19 mouse cellular contexts compared by ENCODE assay signal in the genomic region with DNA sequence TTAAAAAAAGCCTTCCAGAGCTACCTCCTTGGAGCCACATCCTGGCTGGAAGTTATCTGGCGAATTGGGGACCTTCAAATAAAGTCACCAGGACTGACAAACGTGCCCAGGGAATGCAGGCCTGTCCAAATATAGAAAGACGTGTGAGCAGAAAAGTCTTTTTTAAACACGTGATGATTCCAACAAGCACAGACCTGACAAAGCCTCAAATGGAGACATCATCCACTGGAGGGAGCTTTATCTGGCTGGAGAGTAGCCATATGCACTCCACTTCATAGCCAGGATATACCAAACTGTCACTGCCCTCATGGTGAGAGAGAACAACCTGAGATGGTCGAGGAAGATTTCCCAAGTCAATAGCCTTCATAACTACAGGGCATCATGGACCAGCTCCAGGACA. TPM values are rescaled to one million over a fixed set of nuclear protein-coding genes. Genes with fewer than 3 reads are reported as not detected.
DNase-seq lines count a peak whose midpoint lies in the region; ATAC-seq and TF ChIP-seq lines count a peak whose summit lies in the region.
"Had no signal": no experiment of that assay in that cellular context is flagged by ENCODE, and none has a peak within 500 bp of the region (broad histone marks: within the 10 kb centered on the region; RNA-seq: fewer than 3 reads in every experiment).

No protein-coding gene starts in this region.

- 60% methylated on average over 5 of the region's 5 CpGs for WGBS in liver, postnatal 0 days (ENCODE audit: insufficient replicate concordance)
- 30% methylated on average over 5 of the region's 5 CpGs for WGBS in heart, embryonic 13.5 days
- 53% methylated on average over 5 of the region's 5 CpGs for WGBS in stomach, embryonic 14.5 days

- no peak for ATAC-seq in liver, postnatal 0 days
- no peak for ATAC-seq in heart, embryonic 13.5 days (ENCODE audit: extremely low read depth, insufficient number of reproducible peaks, low FRiP score, low TSS enrichment)
- ATAC-seq in stomach, embryonic 14.5 days (ENCODE audit: insufficient number of reproducible peaks, insufficient read depth, low FRiP score, low read depth): no peak
- ATAC-seq in granulocyte monocyte progenitor cell, adult 5-6 weeks (replicated peaks; ENCODE audit: poor library complexity, severe bottlenecking): no peak
- ATAC-seq: Patski had no signal

- no peak overlapping the region for H3K9ac ChIP-seq in liver, postnatal 0 days (replicated peaks)
- no peak overlapping the region for H3K9ac ChIP-seq in heart, embryonic 13.5 days
- H3K9ac ChIP-seq in stomach, embryonic 14.5 days (replicated peaks; ENCODE audit: low read depth, low read length): no peak overlapping the region
- H3K9ac ChIP-seq: embryonic facial prominence, embryonic 15.5 days; hindbrain, embryonic 12.5 days; liver, embryonic 13.5 days had no signal

- peak overlapping the region; percentile 99 for H3K27ac ChIP-seq in gastrocnemius, adult 2 months
- H3K27ac ChIP-seq in liver, postnatal 0 days (ENCODE audit: low read depth): no peak overlapping the region
- H3K27ac ChIP-seq in heart, embryonic 13.5 days (replicated peaks): peak overlapping the region; percentile 77
- peak overlapping the region; percentile 36; the same call in 1 of the 2 replicates for H3K27ac ChIP-seq in stomach, embryonic 14.5 days (ENCODE audit: low read length)
- H3K27ac ChIP-seq: embryonic facial prominence, embryonic 15.5 days; hindbrain, embryonic 12.5 days; liver, embryonic 13.5 days; midbrain, embryonic 10.5 days had no signal

- peaks cover 19% of the 10 kb centered on the region for H3K4me1 ChIP-seq in liver, postnatal 0 days (ENCODE audit: insufficient read depth)
- H3K4me1 ChIP-seq in heart, embryonic 13.5 days: peaks cover 52% of the 10 kb centered on the region
- no peaks in the 10 kb centered on the region for H3K4me1 ChIP-seq in stomach, embryonic 14.5 days (ENCODE audit: control insufficient read depth, insufficient read depth, low read length)
- H3K4me1 ChIP-seq: embryonic facial prominence, embryonic 15.5 days; hindbrain, embryonic 12.5 days; midbrain, embryonic 10.5 days had no signal

- H3K4me2 ChIP-seq in liver, postnatal 0 days (ENCODE audit: low read depth, low read length): no peak overlapping the region
- H3K4me2 ChIP-seq in heart, embryonic 13.5 days: no peak overlapping the region
- no peak overlapping the region for H3K4me2 ChIP-seq in stomach, embryonic 14.5 days (replicated peaks; ENCODE audit: low read depth, low read length)
- H3K4me2 ChIP-seq: embryonic facial prominence, embryonic 15.5 days; hindbrain, embryonic 12.5 days; liver, embryonic 13.5 days had no signal

- no peaks in the 10 kb centered on the region for H3K9me3 ChIP-seq in liver, postnatal 0 days (ENCODE audit: low read length)
- H3K9me3 ChIP-seq in heart, embryonic 13.5 days: no peaks in the 10 kb centered on the region
- no peaks in the 10 kb centered on the region for H3K9me3 ChIP-seq in stomach, embryonic 14.5 days (ENCODE audit: control insufficient read depth, low read depth, low read length)
- H3K9me3 ChIP-seq: embryonic facial prominence, embryonic 15.5 days; hindbrain, embryonic 12.5 days; liver, embryonic 13.5 days; midbrain, embryonic 10.5 days had no signal

- no peak for DNase-seq in gastrocnemius, adult 2 months
- no peak for DNase-seq in gastrocnemius, postnatal 4 days (ENCODE audit: low spot score in 2 of 2)
- no peak for DNase-seq in liver, postnatal 0 days
- DNase-seq in liver: no peak
- DNase-seq in urinary bladder, adult 2 months (ENCODE audit: low spot score): no peak
- DNase-seq: cerebellum, adult 9-10 months; kidney, adult 11 months; kidney, postnatal 14 days; left cerebral cortex, postnatal 4 days; liver, embryonic 13.5 days; right cerebral cortex, adult 18-20 months; thymus, postnatal 36 days had no signal

- peak overlapping the region; percentile 38 for H3K4me3 ChIP-seq in gastrocnemius, adult 2 months
- no peak overlapping the region for H3K4me3 ChIP-seq in liver, postnatal 0 days (ENCODE audit: low read depth, low read length)
- no peak overlapping the region for H3K4me3 ChIP-seq in heart, embryonic 13.5 days
- H3K4me3 ChIP-seq in stomach, embryonic 14.5 days (ENCODE audit: low read depth, low read length): no peak overlapping the region
- H3K4me3 ChIP-seq: embryonic facial prominence, embryonic 15.5 days; hindbrain, embryonic 12.5 days; liver, embryonic 13.5 days; midbrain, embryonic 10.5 days had no signal

- no peak for TF ChIP-seq EP300 in liver, postnatal 0 days (IDR thresholded peaks at IDR 0.05; ENCODE audit: low read depth)

- TF ChIP-seq CTCF in gastrocnemius, adult 2 months (IDR thresholded peaks at IDR 0.05): peak; percentile 35; the same call in 1 of the 2 replicates
- TF ChIP-seq CTCF in liver, postnatal 0 days (IDR thresholded peaks at IDR 0.05; ENCODE audit: low read depth): peak; percentile 34; the same call in 1 of the 2 replicates

- intact Hi-C loops in gastrocnemius, adult 2 months (cut with DNase I): no loop called here

- H3K36me3 ChIP-seq in liver, postnatal 0 days (replicated peaks; ENCODE audit: insufficient read depth, low read length): no peaks in the 10 kb centered on the region
- H3K36me3 ChIP-seq in heart, embryonic 13.5 days: no peaks in the 10 kb centered on the region
- no peaks in the 10 kb centered on the region for H3K36me3 ChIP-seq in stomach, embryonic 14.5 days (ENCODE audit: control insufficient read depth, insufficient read depth, low read length)
- H3K36me3 ChIP-seq: embryonic facial prominence, embryonic 15.5 days; hindbrain, embryonic 12.5 days; liver, embryonic 13.5 days; midbrain, embryonic 10.5 days had no signal

- H3K27me3 ChIP-seq in liver, postnatal 0 days (ENCODE audit: insufficient read depth, low read length): no peaks in the 10 kb centered on the region
- H3K27me3 ChIP-seq in heart, embryonic 13.5 days (replicated peaks): no peaks in the 10 kb centered on the region
- H3K27me3 ChIP-seq in stomach, embryonic 14.5 days (ENCODE audit: control insufficient read depth, insufficient read depth, low read length): no peaks in the 10 kb centered on the region
- H3K27me3 ChIP-seq: embryonic facial prominence, embryonic 15.5 days; hindbrain, embryonic 12.5 days; liver, embryonic 13.5 days had no signal

RNA-seq across cellular contexts. Expression of a gene that starts 13.5 kb away (rescaled TPM):
- total RNA-seq in gastrocnemius, adult 2 months (2021): 1,000 to 10,000 TPM in 1 of 2 experiments, 100 to 1,000 TPM in 1; 633 to 1,638 TPM
- total RNA-seq in gastrocnemius, postnatal 4 days (2021): 100 to 1,000 TPM; 294 to 313 TPM
- 36.6 and 49.7 TPM in 2 replicates for polyA plus RNA-seq in liver, postnatal 0 days (2015; fragmentation: Nextera tagmentation; extraction: Ambion mirVana)
- polyA plus RNA-seq in heart, embryonic 13.5 days (2015; fragmentation: Nextera tagmentation; extraction: Ambion mirVana): 26.3 and 28.3 TPM in 2 replicates
- 13.3 and 17.1 TPM in 2 replicates for polyA plus RNA-seq in stomach, embryonic 14.5 days (2014; fragmentation: Nextera tagmentation; extraction: Ambion mirVana)
- 26.5 and 33.8 TPM in 2 replicates for polyA plus RNA-seq in urinary bladder, adult 2 months (2012; rRNA removed)
- total RNA-seq in granulocyte monocyte progenitor cell, adult 5-6 weeks (2014; fragmentation: Nextera tagmentation): 3.2 and 6.9 TPM in 2 replicates
- total RNA-seq in granulocyte monocyte progenitor cell, adult 5-6 weeks (2017): 9.1 and 11.3 TPM in 2 replicates
